Mouse (Mus musculus) midbrain, embryonic 14.5 days (tissue): Measurements from ENCODE around the gene Olfr866. TPM values are rescaled to one million over a fixed set of nuclear protein-coding genes. Genes with fewer than 3 reads are reported as not detected.

ENCODE experiments used
- ATAC-seq: fragments of 200-750 bp; cut with Nextera tagmentation; 2 replicates; pipeline ENCODE4 v1.8.0; 2017; ENCODE audit warnings: moderate number of reproducible peaks, moderate library complexity; ENCODE audit not compliant: low FRiP score, low TSS enrichment
- DNase-seq: peaks from one replicate; pipeline ENCODE4 v3.0.0-alpha.2; 2015
- H3K27ac ChIP-seq: fragments of 300-500 bp; sonication (generic); replicated peaks from 2 replicates; pipeline ENCODE4 v1.5.1; 2014; ENCODE audit warnings: mild to moderate bottlenecking, low read depth, low read length, moderate library complexity
- H3K27me3 ChIP-seq: fragments of 300-500 bp; sonication (generic); 2 replicates; pipeline ENCODE4 v1.6.1; 2014; ENCODE audit warnings: low read length, control low read depth, mixed read lengths; ENCODE audit not compliant: control insufficient read depth, insufficient read depth
- H3K36me3 ChIP-seq: fragments of 300-500 bp; sonication (generic); 2 replicates; pipeline ENCODE4 v1.6.1; 2014; ENCODE audit warnings: low read length, control low read depth; ENCODE audit not compliant: control insufficient read depth, insufficient read depth
- H3K4me1 ChIP-seq: fragments of 300-500 bp; sonication (generic); 2 replicates; pipeline ENCODE4 v1.6.1; 2014; ENCODE audit warnings: mild to moderate bottlenecking, antibody characterized with exemption, low read length, control low read depth; ENCODE audit not compliant: control insufficient read depth, insufficient read depth
- H3K4me2 ChIP-seq: fragments of 300-500 bp; sonication (generic); 2 replicates; pipeline ENCODE4 v1.6.1; 2014; ENCODE audit warnings: mild to moderate bottlenecking, low read length, moderate library complexity
- H3K4me3 ChIP-seq: fragments of 300-500 bp; sonication (generic); replicated peaks from 2 replicates; pipeline ENCODE4 v1.5.1; 2014; ENCODE audit warnings: low read depth, low read length
- H3K9ac ChIP-seq: fragments of 300-500 bp; sonication (generic); replicated peaks from 2 replicates; pipeline ENCODE4 v1.6.1; 2014; ENCODE audit warnings: mild to moderate bottlenecking, low read length, moderate library complexity
- H3K9me3 ChIP-seq: fragments of 300-500 bp; sonication (generic); 2 replicates; pipeline ENCODE4 v1.6.1; 2016; ENCODE audit warnings: low read length, control low read depth, mixed read lengths; ENCODE audit not compliant: control insufficient read depth
- WGBS: fragments of 180-500 bp; shearing (Covaris S2); extraction: QIAGEN DNeasy Blood & Tissue Kit; methylation state at CpG from one replicate; pipeline ENCODE4 v1.1.7; 2014; 5-methylcytosine and 5-hydroxymethylcytosine counted together
- microRNA-seq: library from miRNA; unstranded; fragments of <30 nt; microRNA quantifications from one replicate; pipeline ENCODE4, GENCODE M21; 2016
- polyA plus RNA-seq: library from polyadenylated mRNA; unstranded; fragments of >200 nt; fragmentation: Nextera tagmentation; extraction: Ambion mirVana; gene quantifications from 2 replicates; pipeline ENCODE4 v1.2.1, GENCODE M21; 2014

Olfr866 gene
- polyA plus RNA-seq = not detected in 2 replicates

GRCm38 (mm10) chr9:20027935-20028334 is at the start of gene Olfr866:
Gene Olfr866, minus strand, starts transcription at chr9:20028035.
- Histone ChIP-seq H3K27me3 (no peaks in the 10 kb centered on the region), H3K4me2 (no peak within 1 kb of the TSS), H3K36me3 (no peaks in the 10 kb centered on the region), H3K9me3 (peaks cover 4% of the 10 kb centered on the region; the same call in 1 of the 2 replicates), H3K4me3 (no peak within 1 kb of the TSS), H3K9ac (no peak within 1 kb of the TSS), H3K27ac (no peak within 1 kb of the TSS), H3K4me1 (no peaks in the 10 kb centered on the region)
- ATAC-seq (no peak), DNase-seq (no peak)
- WGBS = 74% methylated on average over 2 of the region's 2 CpGs

- no peak for ATAC-seq
- WGBS = 67% methylated on average over 7 of the region's 7 CpGs
These were observed 45.8 kb upstream of the Olfr866 start for GRCm38 (mm10) chr9:20073523-20074177.

GRCm38 (mm10) chr9:20071291-20071690 is 43.5 kb upstream of the Olfr866 start:
- ATAC-seq (no peak), DNase-seq (no peak)
- 97% methylated on average over 1 of the region's 1 CpGs for WGBS
- no peaks in the 10 kb centered on the region for H3K4me1 ChIP-seq
- H3K36me3 ChIP-seq = no peaks in the 10 kb centered on the region
- H3K27ac ChIP-seq = no peak overlapping the region
- H3K9me3 ChIP-seq = peaks cover 23% of the 10 kb centered on the region
- H3K4me2 ChIP-seq = no peak overlapping the region
- no peak overlapping the region for H3K4me3 ChIP-seq
- no peaks in the 10 kb centered on the region for H3K27me3 ChIP-seq
- H3K9ac ChIP-seq = no peak overlapping the region

More at GRCm38 (mm10) chr9:20073523-20074177, 45.8 kb upstream of the Olfr866 start:
- Histone ChIP-seq H3K4me2 (no peak overlapping the region), H3K4me3 (no peak overlapping the region), H3K27ac (no peak overlapping the region), H3K27me3 (no peaks in the 10 kb centered on the region), H3K9ac (no peak overlapping the region), H3K36me3 (no peaks in the 10 kb centered on the region), H3K9me3 (peaks cover 26% of the 10 kb centered on the region), H3K4me1 (no peaks in the 10 kb centered on the region)
- no peak for DNase-seq

- no peak overlapping the region for H3K27ac ChIP-seq
- H3K4me2 ChIP-seq = no peak overlapping the region
- H3K36me3 ChIP-seq = no peaks in the 10 kb centered on the region
- H3K27me3 ChIP-seq = no peaks in the 10 kb centered on the region
- no peaks in the 10 kb centered on the region for H3K4me1 ChIP-seq
- WGBS = 74% methylated on average over 3 of the region's 3 CpGs
- no peak overlapping the region for H3K4me3 ChIP-seq
- ATAC-seq = no peak
- peaks cover 23% of the 10 kb centered on the region for H3K9me3 ChIP-seq
- no peak for DNase-seq
- H3K9ac ChIP-seq = no peak overlapping the region
These were observed 42.4 kb upstream of the Olfr866 start for GRCm38 (mm10) chr9:20070236-20070635.

GRCm38 (mm10) chr9:20057462-20057861 is 29.6 kb upstream of the Olfr866 start, which contains the start of gene Olfr867:
Gene Olfr867, minus strand, starts transcription at chr9:20057562.
- WGBS = 63% methylated on average over 1 of the region's 1 CpGs
- H3K36me3 ChIP-seq = no peaks in the 10 kb centered on the region
- no peak for DNase-seq
- no peak for ATAC-seq
- H3K27me3 ChIP-seq = no peaks in the 10 kb centered on the region
- H3K9ac ChIP-seq = no peak within 1 kb of the TSS
- peaks cover 17% of the 10 kb centered on the region for H3K9me3 ChIP-seq
- H3K27ac ChIP-seq = no peak within 1 kb of the TSS
- H3K4me3 ChIP-seq = no peak within 1 kb of the TSS
- no peak within 1 kb of the TSS for H3K4me2 ChIP-seq
- no peaks in the 10 kb centered on the region for H3K4me1 ChIP-seq

- H3K4me2 ChIP-seq = no peak overlapping the region
- H3K27me3 ChIP-seq = no peaks in the 10 kb centered on the region
- no peaks in the 10 kb centered on the region for H3K36me3 ChIP-seq
- no peaks in the 10 kb centered on the region for H3K4me1 ChIP-seq
- no peak overlapping the region for H3K27ac ChIP-seq
- H3K9ac ChIP-seq = no peak overlapping the region
- H3K4me3 ChIP-seq = no peak overlapping the region
- 68% methylated on average over 3 of the region's 3 CpGs for WGBS
- ATAC-seq = no peak
- DNase-seq = no peak
- H3K9me3 ChIP-seq = peaks cover 32% of the 10 kb centered on the region
These were observed 20.1 kb upstream of the Olfr866 start for GRCm38 (mm10) chr9:20047964-20048363.

Small RNA genes within 50 kb of the gene (microRNA-seq; reads per million reads assigned to microRNA genes)
- gene Gm26231 (not detected), gene Gm44395 (not detected)

Other genes starting within 250 kb of the Olfr866 start
- gene Olfr58, start 247.8 kb downstream of the Olfr866 start, polyA plus RNA-seq = not detected in 2 replicates
- not detected in 2 replicates for gene Olfr859, start 223.1 kb downstream of the Olfr866 start, polyA plus RNA-seq
- gene Olfr860, start 178.3 kb downstream of the Olfr866 start, polyA plus RNA-seq = not detected in 2 replicates
- gene Olfr862, start 140.0 kb downstream of the Olfr866 start, polyA plus RNA-seq = not detected in 2 replicates
- gene Olfr77, start 111.2 kb downstream of the Olfr866 start, polyA plus RNA-seq = 0.24 and 0.25 TPM in 2 replicates
- gene Olfr867, start 29.5 kb upstream of the Olfr866 start, polyA plus RNA-seq = not detected in 2 replicates
- gene Olfr868, start 70.6 kb upstream of the Olfr866 start, polyA plus RNA-seq = not detected in 2 replicates
- not detected in 2 replicates for gene Olfr869, start 101.0 kb upstream of the Olfr866 start, polyA plus RNA-seq
- gene Olfr870, start 146.0 kb upstream of the Olfr866 start, polyA plus RNA-seq = not detected in 2 replicates
- gene Olfr871, start 184.2 kb upstream of the Olfr866 start, polyA plus RNA-seq = not detected in 2 replicates
- not detected in 2 replicates for gene Olfr872, start 209.1 kb upstream of the Olfr866 start, polyA plus RNA-seq